Mouse (Mus musculus) forebrain, embryonic 14.5 days (tissue): Measurements from ENCODE around the gene Aire. TPM values are rescaled to one million over a fixed set of nuclear protein-coding genes. Genes with fewer than 3 reads are reported as not detected.

Experiments used
- ATAC-seq: fragments of 200-750 bp; cut with Nextera tagmentation; 2 replicates; pipeline ENCODE4 v1.8.0; 2017; ENCODE audit warnings: mild to moderate bottlenecking, moderate library complexity
- DNase-seq: peaks from one replicate; pipeline ENCODE4 v3.0.0-alpha.2; 2015; ENCODE audit warnings: low spot score
- H3K27ac ChIP-seq: fragments of 300-500 bp; sonication (generic); 2 replicates; pipeline ENCODE4 v1.5.1; 2014; ENCODE audit warnings: low read depth, mild to moderate bottlenecking, control low read depth, low read length, moderate library complexity
- H3K27me3 ChIP-seq: fragments of 300-500 bp; sonication (generic); replicated peaks from 2 replicates; pipeline ENCODE4 v1.6.1; 2014; ENCODE audit warnings: low read length, control low read depth, mixed read lengths; ENCODE audit not compliant: control insufficient read depth, insufficient read depth
- H3K36me3 ChIP-seq: fragments of 300-500 bp; sonication (generic); 2 replicates; pipeline ENCODE4 v1.6.1; 2014; ENCODE audit warnings: low read length, control low read depth; ENCODE audit not compliant: control insufficient read depth, insufficient read depth
- H3K4me1 ChIP-seq: fragments of 300-500 bp; sonication (generic); 2 replicates; pipeline ENCODE4 v1.6.1; 2014; ENCODE audit warnings: antibody characterized with exemption, low read length, control low read depth; ENCODE audit not compliant: control insufficient read depth, insufficient read depth
- H3K4me2 ChIP-seq: fragments of 300-500 bp; sonication (generic); 2 replicates; pipeline ENCODE4 v1.6.1; 2014; ENCODE audit warnings: mild to moderate bottlenecking, control low read depth, low read length
- H3K4me3 ChIP-seq: fragments of 300-500 bp; sonication (generic); 2 replicates; pipeline ENCODE4 v1.5.1; 2014; ENCODE audit warnings: low read depth, low read length, control low read depth
- H3K9ac ChIP-seq: fragments of 300-500 bp; sonication (generic); 2 replicates; pipeline ENCODE4 v1.6.1; 2014; ENCODE audit warnings: mild to moderate bottlenecking, low read length, control low read depth, moderate library complexity
- H3K9me3 ChIP-seq: fragments of 300-500 bp; sonication (generic); replicated peaks from 2 replicates; pipeline ENCODE4 v1.6.1; 2016; ENCODE audit warnings: low read length, control low read depth, mixed read lengths; ENCODE audit not compliant: control insufficient read depth
- WGBS: fragments of 180-500 bp; shearing (Covaris S2); extraction: QIAGEN DNeasy Blood & Tissue Kit; methylation state at CpG from one replicate; pipeline ENCODE4 v1.1.7; 2014; 5-methylcytosine and 5-hydroxymethylcytosine counted together
- polyA plus RNA-seq: library from polyadenylated mRNA; unstranded; fragments of >200 nt; fragmentation: Nextera tagmentation; extraction: Ambion mirVana; gene quantifications from 2 replicates; pipeline ENCODE4 v1.2.1, GENCODE M21; 2014

The Aire gene
- 0.07 and 0.14 TPM in 2 replicates for polyA plus RNA-seq

- 2% methylated on average over 27 of the region's 27 CpGs for WGBS
- Histone ChIP-seq H3K4me1 (no peaks in the 10 kb centered on the region), H3K9ac (peak within 1 kb of the TSS; percentile 32; the same call in 1 of the 2 replicates), H3K36me3 (no peaks in the 10 kb centered on the region), H3K4me3 (peak within 1 kb of the TSS; percentile 17), H3K27ac (no peak within 1 kb of the TSS), H3K9me3 (no peaks in the 10 kb centered on the region), H3K27me3 (no peaks in the 10 kb centered on the region), H3K4me2 (peak within 1 kb of the TSS; percentile 46)
- DNase-seq, result peak; percentile 78
- ATAC-seq, result peak; percentile 84
Observed at GRCm38 (mm10) chr10:78043406-78043836, at the start of gene Aire. Gene Aire (minus strand): TSS chr10:78043610.

GRCm38 (mm10) chr10:78092725-78093029 is 49.3 kb upstream of the Aire start:
- Histone ChIP-seq H3K9me3 (no peaks in the 10 kb centered on the region), H3K36me3 (no peaks in the 10 kb centered on the region), H3K4me1 (no peaks in the 10 kb centered on the region), H3K9ac (no peak overlapping the region), H3K27ac (no peak overlapping the region), H3K4me3 (no peak overlapping the region), H3K27me3 (no peaks in the 10 kb centered on the region), H3K4me2 (no peak overlapping the region)
- DNase-seq (no peak), ATAC-seq (no peak)
- 91% methylated on average over 13 of the region's 13 CpGs for WGBS

- H3K4me3 ChIP-seq, result no peak overlapping the region
Observed at GRCm38 (mm10) chr10:78091865-78092724, 48.7 kb upstream of the Aire start.

GRCm38 (mm10) chr10:78090706-78091491 is 47.5 kb upstream of the Aire start:
- H3K4me3 ChIP-seq, result no peak overlapping the region
- H3K4me2 ChIP-seq, result no peak overlapping the region
- no peaks in the 10 kb centered on the region for H3K9me3 ChIP-seq
- 89% methylated on average over 4 of the region's 4 CpGs for WGBS
- no peak overlapping the region for H3K9ac ChIP-seq
- DNase-seq (no peak), ATAC-seq (no peak)
- no peaks in the 10 kb centered on the region for H3K4me1 ChIP-seq
- H3K27me3 ChIP-seq, result no peaks in the 10 kb centered on the region
- no peaks in the 10 kb centered on the region for H3K36me3 ChIP-seq
- no peak overlapping the region for H3K27ac ChIP-seq

More at GRCm38 (mm10) chr10:78091865-78092724, 48.7 kb upstream of the Aire start:
- no peak overlapping the region for H3K4me2 ChIP-seq
- 88% methylated on average over 23 of the region's 23 CpGs for whole genome bisulfite sequencing
- H3K27ac ChIP-seq, result no peak overlapping the region
- DNase-seq (no peak), ATAC-seq (no peak)
- no peak overlapping the region for H3K9ac ChIP-seq
- H3K4me1 ChIP-seq, result no peaks in the 10 kb centered on the region
- H3K27me3 ChIP-seq, result no peaks in the 10 kb centered on the region
- H3K9me3 ChIP-seq, result no peaks in the 10 kb centered on the region
- no peaks in the 10 kb centered on the region for H3K36me3 ChIP-seq

GRCm38 (mm10) chr10:78090246-78090645 is 46.8 kb upstream of the Aire start:
- no peak for DNase-seq
- H3K27me3 ChIP-seq, result no peaks in the 10 kb centered on the region
- 65% methylated on average over 6 of the region's 6 CpGs for WGBS
- no peak overlapping the region for H3K4me2 ChIP-seq
- H3K9ac ChIP-seq, result no peak overlapping the region
- no peaks in the 10 kb centered on the region for H3K4me1 ChIP-seq
- no peak overlapping the region for H3K27ac ChIP-seq
- H3K4me3 ChIP-seq, result no peak overlapping the region
- no peak for ATAC-seq
- no peaks in the 10 kb centered on the region for H3K36me3 ChIP-seq
- no peaks in the 10 kb centered on the region for H3K9me3 ChIP-seq

- Histone ChIP-seq H3K4me2 (no peak overlapping the region), H3K36me3 (no peaks in the 10 kb centered on the region), H3K4me1 (no peaks in the 10 kb centered on the region), H3K4me3 (no peak overlapping the region), H3K9me3 (no peaks in the 10 kb centered on the region), H3K27ac (no peak overlapping the region), H3K9ac (no peak overlapping the region), H3K27me3 (no peaks in the 10 kb centered on the region)
- 81% methylated on average over 6 of the region's 6 CpGs for WGBS
- ATAC-seq, result no peak
- no peak for DNase-seq
Observed at GRCm38 (mm10) chr10:78087101-78087511, 43.7 kb upstream of the Aire start.

- Histone ChIP-seq H3K27me3 (no peaks in the 10 kb centered on the region), H3K9ac (no peak overlapping the region), H3K4me3 (no peak overlapping the region), H3K9me3 (no peaks in the 10 kb centered on the region), H3K27ac (no peak overlapping the region), H3K36me3 (no peaks in the 10 kb centered on the region), H3K4me1 (no peaks in the 10 kb centered on the region), H3K4me2 (no peak overlapping the region)
- WGBS, result 83% methylated on average over 10 of the region's 10 CpGs
- DNase-seq, result no peak
- no peak for ATAC-seq
Observed at GRCm38 (mm10) chr10:78086444-78087061, 43.1 kb upstream of the Aire start.

- WGBS, result 96% methylated on average over 6 of the region's 6 CpGs
- H3K9ac ChIP-seq, result no peak overlapping the region
- no peak for ATAC-seq
- no peak overlapping the region for H3K4me3 ChIP-seq
- H3K36me3 ChIP-seq, result no peaks in the 10 kb centered on the region
- H3K4me2 ChIP-seq, result no peak overlapping the region
- no peaks in the 10 kb centered on the region for H3K4me1 ChIP-seq
- no peaks in the 10 kb centered on the region for H3K9me3 ChIP-seq
- no peak overlapping the region for H3K27ac ChIP-seq
- no peak for DNase-seq
- H3K27me3 ChIP-seq, result no peaks in the 10 kb centered on the region
Observed at GRCm38 (mm10) chr10:78085711-78086110, 42.3 kb upstream of the Aire start.
